Mouse (Mus musculus) liver, adult 10 weeks (tissue): Measurements from ENCODE around the gene Ube3c. TPM values are rescaled to one million over a fixed set of nuclear protein-coding genes. Genes with fewer than 3 reads are reported as not detected.

Source experiments
- polyA plus RNA-seq: library from polyadenylated mRNA; stranded (reverse); fragments of 350-450 nt; fragmentation: Illumina TruSeq; extraction: RNeasy Lipid Tissue Mini Kit (QIAGEN cat#74804); gene quantifications from one replicate; pipeline ENCODE4 v1.2.3, GENCODE M21; 2014; ENCODE audit warnings: low read depth, low replicate concordance

Gene Ube3c
- 23.6 TPM for polyA plus RNA-seq

DNA sequence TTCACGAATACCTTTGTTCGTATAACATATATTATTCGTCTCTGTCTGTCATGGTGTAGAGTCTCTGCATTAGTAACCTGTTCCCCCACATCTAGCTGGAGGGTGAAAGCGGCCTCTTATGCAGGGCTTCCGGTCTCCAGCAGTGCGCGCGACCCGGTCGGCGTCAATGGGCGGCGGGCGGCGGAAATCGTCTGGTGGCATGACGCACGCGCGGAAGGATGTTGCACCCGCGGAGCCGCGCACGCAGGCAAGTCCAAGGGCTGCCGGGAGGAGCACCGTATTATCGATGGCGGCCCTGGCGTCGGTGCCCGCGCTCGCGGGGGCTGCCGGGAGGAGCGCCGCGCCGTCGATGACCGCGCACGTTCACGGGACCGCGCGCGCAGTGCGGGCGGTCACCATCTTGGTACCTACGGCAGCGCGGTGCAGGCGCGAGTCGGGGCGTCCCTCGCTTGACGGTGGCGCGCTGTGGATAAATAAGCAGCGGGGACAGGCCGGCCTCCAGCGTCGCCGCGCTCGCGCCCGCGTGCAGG lies at the start of gene Ube3c:
Gene Ube3c, plus strand, starts transcription at position 395 of the 530 bp plus-strand sequence.

Other genes starting within 250 kb of the Ube3c start
- gene Lmbr1, start 190.9 kb upstream of the Ube3c start, polyA plus RNA-seq, result 5.7 TPM
- 11.4 TPM for gene Nom1, start 134.6 kb upstream of the Ube3c start, polyA plus RNA-seq
- gene Mnx1, start 90.8 kb upstream of the Ube3c start, polyA plus RNA-seq, result not detected
- gene Dnajb6, start 166.4 kb downstream of the Ube3c start, polyA plus RNA-seq, result 185 TPM
- not detected for gene Gm5129, start 166.7 kb downstream of the Ube3c start, polyA plus RNA-seq